Mouse (Mus musculus) limb, embryonic 15.5 days (tissue): ENCODE measurements around the gene Ramac. TPM values are rescaled to one million over a fixed set of nuclear protein-coding genes. Genes with fewer than 3 reads are reported as not detected.
A peak's percentile ranks its signal among the peaks of the same experiment; 100 is the strongest.

Source experiments
- ATAC-seq: fragments of 200-750 bp; cut with Nextera tagmentation; 2 replicates; pipeline ENCODE4 v1.8.0; 2017; ENCODE audit warnings: low read depth, moderate TSS enrichment; ENCODE audit not compliant: insufficient number of reproducible peaks, low FRiP score, low TSS enrichment
- H3K27ac ChIP-seq: fragments of 300-500 bp; sonication (generic); 2 replicates; pipeline ENCODE4 v1.5.1; 2015; ENCODE audit warnings: moderate library complexity, mild to moderate bottlenecking, inconsistent platforms
- H3K27me3 ChIP-seq: fragments of 300-500 bp; sonication (generic); 2 replicates; pipeline ENCODE4 v1.6.1; 2015; ENCODE audit warnings: inconsistent platforms
- H3K36me3 ChIP-seq: fragments of 300-500 bp; sonication (generic); 2 replicates; pipeline ENCODE4 v1.6.1; 2015; ENCODE audit warnings: inconsistent platforms
- H3K4me1 ChIP-seq: fragments of 300-500 bp; sonication (generic); 2 replicates; pipeline ENCODE4 v1.6.1; 2015; ENCODE audit warnings: inconsistent platforms
- H3K4me2 ChIP-seq: fragments of 300-500 bp; sonication (generic); 2 replicates; pipeline ENCODE4 v1.6.1; 2015; ENCODE audit warnings: mild to moderate bottlenecking, inconsistent platforms
- H3K4me3 ChIP-seq: fragments of 300-500 bp; sonication (generic); 2 replicates; pipeline ENCODE4 v1.5.1; 2015; ENCODE audit warnings: mild to moderate bottlenecking, inconsistent platforms
- H3K9ac ChIP-seq: fragments of 300-500 bp; sonication (generic); 2 replicates; pipeline ENCODE4 v1.6.1; 2015; ENCODE audit warnings: inconsistent platforms
- H3K9me3 ChIP-seq: fragments of 300-500 bp; sonication (generic); 2 replicates; pipeline ENCODE4 v1.6.1; 2016; ENCODE audit warnings: inconsistent platforms
- WGBS: fragments of 180-500 bp; shearing (Covaris S2); methylation state at CpG from one replicate; pipeline ENCODE4 v1.1.7; 2015; 5-methylcytosine and 5-hydroxymethylcytosine counted together
- polyA plus RNA-seq: library from polyadenylated mRNA; unstranded; fragments of >200 nt; fragmentation: Nextera tagmentation; extraction: Ambion mirVana; gene quantifications from 2 replicates; pipeline ENCODE4 v1.2.1, GENCODE M21; 2015

The Ramac gene
- 103 and 112 TPM in 2 replicates for polyA plus RNA-seq

DNA sequence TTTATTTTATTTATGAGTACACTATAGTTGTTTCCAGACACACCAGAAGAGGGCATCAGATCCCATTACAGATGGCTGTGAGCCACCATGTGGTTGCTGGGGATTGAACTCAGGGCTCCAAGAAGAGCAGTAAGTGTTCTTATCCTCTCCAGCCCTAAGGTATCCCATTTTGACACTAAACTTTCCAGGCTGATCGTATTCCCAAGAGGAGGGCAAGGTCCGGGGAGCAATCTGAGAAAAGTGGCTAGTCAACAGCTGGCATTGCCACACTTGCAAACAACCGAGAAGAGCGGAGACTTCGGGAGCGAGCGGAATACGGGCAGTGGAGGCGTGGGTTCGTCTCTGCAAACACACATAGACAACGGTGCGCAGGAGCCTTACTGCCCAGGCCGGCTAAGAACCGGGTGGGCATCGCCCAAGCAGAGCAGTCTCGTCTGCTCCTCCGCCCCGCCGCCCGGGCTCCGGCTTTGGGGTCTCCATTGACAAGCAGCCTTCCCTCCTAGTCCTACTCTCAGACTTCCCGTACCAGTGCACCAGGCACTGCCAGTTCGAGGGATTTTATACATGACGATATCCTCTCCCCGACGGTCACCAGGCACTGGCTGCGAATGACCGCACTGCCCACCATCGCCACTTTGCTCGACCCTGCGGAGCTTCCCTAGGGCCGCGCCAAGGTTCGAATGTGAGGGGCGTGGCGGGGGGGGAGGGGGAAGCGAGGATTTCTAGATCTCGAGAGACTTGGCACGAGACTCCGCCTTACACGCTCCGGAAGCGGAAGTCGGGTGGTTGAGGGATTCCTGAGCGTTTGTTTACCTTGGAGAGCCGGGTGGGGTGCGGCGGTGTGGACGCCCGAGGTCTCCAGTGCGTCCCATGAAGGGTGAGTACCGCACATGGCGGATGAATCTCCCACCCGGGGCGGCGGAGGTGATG is at the start of gene Ramac:
TSS of gene Ramac (plus strand) at position 746 of the 930 bp plus-strand sequence.
- peak within 1 kb of the TSS; percentile 87 for H3K4me2 ChIP-seq
- under 1% methylated on average over 55 of the region's 56 CpGs for WGBS
- ATAC-seq = peak; percentile 92
- peak within 1 kb of the TSS; percentile 89 for H3K27ac ChIP-seq
- no peaks in the 10 kb centered on the region for H3K27me3 ChIP-seq
- H3K4me1 ChIP-seq = peaks cover 3% of the 10 kb centered on the region
- peak within 1 kb of the TSS; percentile 99 for H3K4me3 ChIP-seq
- no peaks in the 10 kb centered on the region for H3K36me3 ChIP-seq
- peak within 1 kb of the TSS; percentile 95 for H3K9ac ChIP-seq
- H3K9me3 ChIP-seq = no peaks in the 10 kb centered on the region

DNA sequence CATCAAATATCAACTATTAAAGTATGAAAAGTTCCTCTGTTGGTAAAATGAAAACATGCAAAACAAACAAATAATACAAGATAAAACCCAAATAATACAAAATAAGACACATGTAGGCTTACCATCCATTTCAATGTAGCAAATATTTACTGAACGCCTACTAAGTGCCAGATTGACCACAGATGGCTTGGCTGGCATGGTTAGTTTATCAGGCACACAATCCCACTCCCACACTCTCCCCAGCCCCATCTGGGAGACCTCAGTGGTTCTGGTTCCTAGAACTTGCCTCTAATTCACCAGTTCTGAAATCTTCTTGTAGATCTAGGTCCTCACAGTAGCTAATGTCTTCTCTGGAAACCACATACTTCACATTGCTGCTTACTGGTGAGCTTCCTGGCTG is 44.1 kb upstream of the Ramac start:
- no peak for ATAC-seq
- no peaks in the 10 kb centered on the region for H3K36me3 ChIP-seq
- no peak overlapping the region for H3K9ac ChIP-seq
- no peaks in the 10 kb centered on the region for H3K9me3 ChIP-seq
- no peak overlapping the region for H3K4me2 ChIP-seq
- H3K4me3 ChIP-seq = no peak overlapping the region
- no peaks in the 10 kb centered on the region for H3K27me3 ChIP-seq
- H3K27ac ChIP-seq = no peak overlapping the region
- WGBS = 72% methylated on average over 1 of the region's 1 CpGs
- H3K4me1 ChIP-seq = 0 out of 2 replicates have a peak, but pooled peaks cover 3% of the 10 kb centered on the region

DNA sequence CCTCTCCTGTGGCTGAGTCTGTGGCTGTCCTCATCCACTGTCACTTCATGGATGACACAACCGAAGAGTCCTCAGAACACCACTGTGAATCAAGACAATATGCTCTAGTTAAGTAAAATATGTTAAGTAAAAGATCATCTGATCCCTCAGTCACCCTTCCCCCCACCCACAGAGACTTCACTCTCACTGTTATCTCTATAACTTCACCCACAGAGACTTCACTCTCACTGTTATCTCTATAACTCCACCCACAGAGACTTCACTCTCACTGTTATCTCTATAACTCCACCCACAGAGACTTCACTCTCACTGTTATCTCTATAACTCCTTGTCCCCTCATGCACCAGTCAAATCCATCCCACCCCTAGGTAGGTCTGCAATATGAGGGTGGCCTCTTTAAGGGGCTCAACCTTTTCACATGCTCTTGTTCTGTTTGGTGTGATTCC is 43.5 kb upstream of the Ramac start:
- no peaks in the 10 kb centered on the region for H3K27me3 ChIP-seq
- H3K27ac ChIP-seq = no peak overlapping the region
- H3K9ac ChIP-seq = no peak overlapping the region
- WGBS = 81% methylated on average over 1 of the region's 1 CpGs
- no peak overlapping the region for H3K4me3 ChIP-seq
- ATAC-seq = no peak
- 0 out of 2 replicates have a peak, but pooled peaks cover 3% of the 10 kb centered on the region for H3K4me1 ChIP-seq
- no peaks in the 10 kb centered on the region for H3K36me3 ChIP-seq
- no peak overlapping the region for H3K4me2 ChIP-seq
- no peaks in the 10 kb centered on the region for H3K9me3 ChIP-seq

DNA sequence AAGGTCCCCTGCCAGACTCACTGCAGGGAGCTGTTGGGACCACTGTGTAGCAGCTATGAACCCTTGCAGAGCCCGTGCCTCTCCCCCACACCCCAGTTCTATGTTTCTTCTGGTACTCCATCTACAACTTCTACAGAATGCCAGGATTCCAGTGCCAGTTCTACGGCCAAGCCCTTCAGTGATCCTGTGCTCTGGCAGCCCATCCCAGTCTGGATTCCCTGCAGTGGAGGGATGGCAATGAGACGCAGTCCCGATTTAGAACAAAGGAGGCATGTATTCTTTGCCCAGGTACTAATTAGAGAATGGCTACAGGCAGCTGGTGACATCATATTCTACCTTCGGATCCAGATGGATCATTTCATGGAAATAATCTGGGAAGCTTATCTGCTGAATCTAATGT is 41.5 kb upstream of the Ramac start:
- 53% methylated on average over 5 of the region's 5 CpGs for WGBS
- no peak overlapping the region for H3K9ac ChIP-seq

DNA sequence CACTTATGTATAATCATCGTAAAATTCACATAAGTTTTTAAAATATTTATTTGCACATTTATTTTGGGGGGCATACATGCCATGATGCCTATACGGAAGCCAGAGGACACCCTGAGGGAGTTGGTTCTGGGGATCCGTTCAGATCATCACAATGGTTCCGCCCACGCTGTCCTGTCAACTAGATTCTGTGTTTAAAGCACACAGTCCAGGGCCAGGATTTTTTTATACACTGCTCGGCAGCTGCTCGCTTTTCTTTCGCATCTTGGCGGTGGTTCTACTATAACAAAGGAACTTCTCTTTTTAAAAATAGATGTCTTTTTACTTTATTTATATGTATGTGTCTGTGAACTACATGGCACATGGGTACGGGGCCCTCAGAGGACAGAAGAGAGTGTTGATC is 38.9 kb upstream of the Ramac start:
- WGBS = 93% methylated on average over 10 of the region's 10 CpGs
- Histone ChIP-seq H3K4me2 (no peak overlapping the region), H3K36me3 (no peaks in the 10 kb centered on the region), H3K4me3 (no peak overlapping the region), H3K27ac (no peak overlapping the region), H3K27me3 (no peaks in the 10 kb centered on the region), H3K9ac (no peak overlapping the region), H3K4me1 (peaks cover 9% of the 10 kb centered on the region), H3K9me3 (no peaks in the 10 kb centered on the region)
- ATAC-seq = no peak

More for the DNA sequence above, 41.5 kb upstream of the Ramac start:
- no peak for ATAC-seq
- no peaks in the 10 kb centered on the region for H3K9me3 ChIP-seq
- H3K27me3 ChIP-seq = no peaks in the 10 kb centered on the region
- no peak overlapping the region for H3K4me3 ChIP-seq
- peaks cover 7% of the 10 kb centered on the region for H3K4me1 ChIP-seq
- no peak overlapping the region for H3K4me2 ChIP-seq
- H3K27ac ChIP-seq = no peak overlapping the region
- no peaks in the 10 kb centered on the region for H3K36me3 ChIP-seq

DNA sequence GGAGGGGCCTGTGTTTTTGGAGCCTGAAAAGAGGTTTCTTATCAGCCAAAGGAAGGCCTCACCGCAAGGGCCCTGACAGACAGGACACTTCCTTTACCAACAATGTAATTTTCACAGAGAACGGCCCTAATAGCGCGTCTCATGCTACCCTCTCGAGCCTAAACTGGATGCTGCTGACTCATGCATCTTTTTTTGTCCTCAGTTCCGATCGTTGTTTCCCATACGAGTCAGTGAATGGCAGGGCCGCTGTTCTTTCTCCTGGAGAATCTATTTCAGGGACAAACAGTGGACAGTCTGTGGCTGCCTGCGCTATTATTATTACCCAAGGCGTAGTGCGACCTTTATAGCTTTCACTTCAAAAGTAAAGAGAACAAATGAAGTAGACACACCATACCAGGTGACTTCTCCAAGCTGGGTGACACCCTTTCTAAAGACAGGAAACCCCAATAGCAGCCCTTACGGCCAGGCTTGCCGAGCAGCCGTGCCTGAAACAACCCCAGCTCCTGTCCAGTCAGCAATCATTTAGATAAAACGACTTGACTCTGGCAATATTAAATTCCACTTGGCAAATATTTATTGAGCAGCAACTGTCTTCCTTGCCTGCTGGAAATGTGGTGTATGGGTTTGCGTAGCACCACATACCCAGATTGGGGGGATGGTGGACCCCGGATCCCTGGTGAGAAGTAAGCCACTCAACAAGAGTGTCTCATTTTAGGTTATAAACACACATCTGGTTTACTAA is 36.6 kb upstream of the Ramac start:
- Histone ChIP-seq H3K9ac (no peak overlapping the region), H3K36me3 (no peaks in the 10 kb centered on the region), H3K27ac (peak overlapping the region; percentile 27; the same call in 1 of the 2 replicates), H3K4me2 (no peak overlapping the region), H3K27me3 (no peaks in the 10 kb centered on the region), H3K9me3 (no peaks in the 10 kb centered on the region), H3K4me1 (peaks cover 9% of the 10 kb centered on the region), H3K4me3 (no peak overlapping the region)
- 37% methylated on average over 18 of the region's 18 CpGs for WGBS
- ATAC-seq = no peak

DNA sequence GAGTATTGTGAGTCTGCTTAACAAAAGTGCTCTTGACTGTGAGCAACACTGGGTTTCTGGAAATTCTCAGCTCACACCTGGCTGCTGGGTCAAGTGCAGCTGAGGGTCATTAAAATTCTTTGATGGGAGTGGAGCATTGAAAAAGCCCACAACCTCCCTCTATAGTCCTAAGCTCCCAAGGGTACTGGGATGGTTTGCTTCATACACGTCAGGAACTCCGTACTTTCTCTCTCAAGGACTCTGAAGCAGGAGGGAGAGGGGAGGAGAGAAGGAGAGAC is 36.1 kb upstream of the Ramac start:
- H3K9ac ChIP-seq = no peak overlapping the region
- WGBS = 24% methylated on average over 2 of the region's 2 CpGs
- no peak overlapping the region for H3K4me2 ChIP-seq
- peak overlapping the region; percentile 43; the same call in 1 of the 2 replicates for H3K27ac ChIP-seq
- H3K36me3 ChIP-seq = no peaks in the 10 kb centered on the region
- H3K27me3 ChIP-seq = no peaks in the 10 kb centered on the region
- H3K4me1 ChIP-seq = peaks cover 7% of the 10 kb centered on the region
- H3K9me3 ChIP-seq = no peaks in the 10 kb centered on the region
- ATAC-seq = no peak
- no peak overlapping the region for H3K4me3 ChIP-seq

DNA sequence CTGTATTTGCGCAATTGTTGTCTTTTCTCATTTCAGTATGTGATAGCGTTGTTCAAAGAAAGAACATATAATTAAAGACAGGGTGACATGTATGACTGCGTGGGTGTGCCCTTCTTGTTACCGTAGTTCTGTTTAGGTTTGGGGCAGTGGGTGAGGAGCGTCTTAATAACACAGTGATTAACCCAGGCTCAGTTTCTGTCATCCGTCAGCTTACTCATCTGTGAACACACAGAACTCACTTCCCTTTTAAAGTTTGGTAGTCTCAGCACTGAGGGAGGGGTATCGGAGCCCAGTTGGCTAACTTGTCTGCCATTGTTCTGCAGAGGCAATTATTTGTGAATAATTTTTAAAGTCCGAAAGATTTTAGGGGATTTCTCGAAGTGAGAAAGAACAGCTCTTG is 35.0 kb upstream of the Ramac start:
- Histone ChIP-seq H3K27me3 (no peaks in the 10 kb centered on the region), H3K4me1 (peaks cover 6% of the 10 kb centered on the region), H3K27ac (no peak overlapping the region), H3K4me2 (no peak overlapping the region), H3K9ac (no peak overlapping the region), H3K9me3 (no peaks in the 10 kb centered on the region), H3K36me3 (no peaks in the 10 kb centered on the region), H3K4me3 (no peak overlapping the region)
- ATAC-seq = no peak
- WGBS = 69% methylated on average over 9 of the region's 9 CpGs

DNA sequence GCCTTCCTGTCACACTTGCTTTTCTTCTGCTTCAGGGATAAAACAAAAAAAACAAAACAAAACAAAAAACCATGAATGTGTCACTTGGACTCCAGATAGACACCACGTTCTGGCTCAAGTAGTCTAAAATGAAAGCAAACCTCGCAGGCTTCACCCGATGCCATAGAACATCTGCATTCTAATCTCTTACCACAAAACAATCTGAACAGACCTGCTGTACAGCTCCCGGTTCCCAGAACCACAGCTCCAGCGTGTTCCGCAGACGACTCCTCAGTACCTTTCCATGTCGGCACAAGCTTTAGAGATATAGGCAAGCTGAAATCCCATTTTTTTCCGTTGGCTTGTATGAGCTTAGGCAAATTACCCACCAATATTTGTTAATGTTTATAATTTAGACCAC is 32.9 kb upstream of the Ramac start:
- peaks cover 6% of the 10 kb centered on the region for H3K4me1 ChIP-seq
- no peak for ATAC-seq
- H3K4me3 ChIP-seq = no peak overlapping the region
- H3K9ac ChIP-seq = no peak overlapping the region
- H3K27me3 ChIP-seq = no peaks in the 10 kb centered on the region
- no peak overlapping the region for H3K27ac ChIP-seq
- WGBS = 77% methylated on average over 9 of the region's 9 CpGs
- H3K4me2 ChIP-seq = no peak overlapping the region
- H3K9me3 ChIP-seq = no peaks in the 10 kb centered on the region
- H3K36me3 ChIP-seq = no peaks in the 10 kb centered on the region

DNA sequence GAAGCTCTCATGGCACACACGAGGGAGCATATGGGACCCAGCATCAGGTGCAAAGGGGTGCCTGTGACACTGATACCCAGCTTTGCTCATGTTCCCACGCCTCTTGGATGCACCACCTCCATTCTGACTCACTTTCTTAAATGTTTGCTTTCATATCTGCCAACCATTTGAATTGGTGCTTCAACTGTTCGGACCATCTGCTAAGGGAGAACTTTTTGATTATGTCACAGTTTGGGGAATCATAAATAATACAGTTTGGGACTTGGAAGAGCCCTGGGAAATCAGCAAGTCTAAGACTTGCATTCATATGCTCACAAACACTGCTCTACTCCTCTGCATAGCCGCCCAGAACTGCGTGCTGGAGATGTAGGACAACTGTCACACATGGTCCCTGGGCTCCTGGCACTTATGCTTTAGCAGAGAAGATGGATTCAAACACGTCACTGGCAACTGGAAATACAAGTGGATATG is 31.5 kb upstream of the Ramac start:
- Histone ChIP-seq H3K27me3 (no peaks in the 10 kb centered on the region), H3K9ac (no peak overlapping the region), H3K4me2 (no peak overlapping the region), H3K4me3 (no peak overlapping the region), H3K4me1 (peaks cover 2% of the 10 kb centered on the region), H3K36me3 (no peaks in the 10 kb centered on the region), H3K9me3 (no peaks in the 10 kb centered on the region), H3K27ac (no peak overlapping the region)
- no peak for ATAC-seq
- WGBS = 79% methylated on average over 6 of the region's 6 CpGs

DNA sequence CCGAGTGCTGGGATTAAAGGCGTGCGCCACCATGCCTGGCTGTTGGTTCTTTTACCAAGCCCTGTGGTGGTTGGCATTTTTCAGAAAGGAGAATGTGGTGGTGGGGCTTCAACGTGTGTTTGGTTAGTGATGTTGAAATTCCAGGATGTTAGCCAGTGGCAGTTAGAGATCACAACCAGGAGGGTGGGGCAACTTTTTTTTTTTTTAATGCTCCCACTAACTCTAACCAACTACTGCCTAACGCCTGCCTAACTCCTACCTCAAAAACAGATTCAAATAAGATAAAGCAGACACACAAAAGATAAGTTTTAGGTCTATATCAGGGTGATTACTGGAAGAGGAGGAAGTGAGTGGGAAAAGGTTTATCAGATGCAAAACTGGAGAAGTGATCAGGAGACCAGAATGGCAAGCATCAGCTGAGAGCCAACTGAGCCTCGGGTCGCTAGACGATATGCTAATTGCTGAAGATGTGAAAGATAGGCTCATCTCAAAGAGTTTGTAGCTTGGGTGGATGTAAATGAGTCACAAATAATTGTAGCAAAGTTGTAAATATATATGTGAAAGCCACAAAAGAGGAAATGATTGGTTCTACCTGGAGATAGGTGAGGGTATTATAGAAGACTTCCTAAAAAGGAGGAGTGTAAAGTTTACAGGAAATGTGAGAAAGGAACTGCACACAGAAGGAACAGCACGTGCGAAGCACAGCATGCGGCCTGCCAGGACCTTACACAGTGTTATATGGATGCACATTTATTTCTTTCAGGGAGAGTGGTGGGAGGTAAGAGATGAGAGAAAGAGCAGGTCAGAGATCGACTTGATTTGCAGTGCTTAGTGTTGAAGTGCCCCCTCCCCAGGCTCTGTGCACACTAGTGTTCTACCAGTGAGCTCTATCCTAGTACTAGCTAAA is 30.3 kb upstream of the Ramac start:
- Histone ChIP-seq H3K9me3 (no peaks in the 10 kb centered on the region), H3K4me2 (no peak overlapping the region), H3K36me3 (no peaks in the 10 kb centered on the region), H3K4me1 (no peaks in the 10 kb centered on the region), H3K9ac (no peak overlapping the region), H3K27ac (no peak overlapping the region), H3K27me3 (no peaks in the 10 kb centered on the region), H3K4me3 (no peak overlapping the region)
- 80% methylated on average over 12 of the region's 12 CpGs for WGBS
- ATAC-seq = no peak
